Mouse (Mus musculus) MEL (cell line): ENCODE results near the gene Il31ra. TPM values are rescaled to one million over a fixed set of nuclear protein-coding genes. Genes with fewer than 3 reads are reported as not detected.
A peak's percentile ranks its signal among the peaks of the same experiment; 100 is the strongest.

ENCODE experiments used
- DNase-seq: peaks from one replicate; pipeline ENCODE4 v3.0.0; 2011; ENCODE audit warnings: low read depth, low spot score
- H3K27ac ChIP-seq: 2 replicates; pipeline ENCODE4 v1.5.1; 2012; ENCODE audit warnings: low read depth, mild to moderate bottlenecking, control low read depth, low read length, moderate library complexity; ENCODE audit not compliant: control insufficient read depth
- H3K27me3 ChIP-seq, 2 experiments: fragments of 150-350 bp in 1 of 2; sonication (generic) in 1 of 2; 2 replicates each; pipeline ENCODE4 v1.6.1; 2012; ENCODE audit warnings: low read length in 2 of 2, mild to moderate bottlenecking in 2 of 2, improper control_type of control experiment in 1 of 2, moderate library complexity in 1 of 2; ENCODE audit not compliant: insufficient read depth in 2 of 2, control insufficient read depth in 1 of 2
- H3K36me3 ChIP-seq, 2 experiments: 2 replicates each; pipeline ENCODE4 v1.6.1; 2012 to 2014; ENCODE audit warnings: low read length in 2 of 2, improper control_type of control experiment in 1 of 2, inconsistent platforms in 1 of 2, mild to moderate bottlenecking in 1 of 2; ENCODE audit not compliant: insufficient read depth in 2 of 2, control insufficient read depth in 1 of 2
- H3K4me1 ChIP-seq, 2 experiments: fragments of 150-350 bp in 1 of 2; sonication (generic) in 1 of 2; 2 replicates each; pipeline ENCODE4 v1.6.1; 2012; ENCODE audit warnings: low read length in 2 of 2, improper control_type of control experiment in 1 of 2, mild to moderate bottlenecking in 1 of 2; ENCODE audit not compliant: insufficient read depth in 2 of 2, control insufficient read depth in 1 of 2
- H3K4me3 ChIP-seq, 2 experiments: fragments of 150-350 bp in 1 of 2; sonication (generic) in 1 of 2; 2 replicates each; pipeline ENCODE4 v1.5.1; 2012; ENCODE audit warnings: low read depth in 2 of 2, low read length in 2 of 2, mild to moderate bottlenecking in 2 of 2, moderate library complexity in 2 of 2, control low read depth in 1 of 2, improper control_type of control experiment in 1 of 2; ENCODE audit not compliant: control insufficient read depth in 1 of 2, insufficient read depth in 1 of 2
- H3K79me2 ChIP-seq: 2 replicates; pipeline ENCODE4 v1.6.1; 2012; ENCODE audit warnings: mild to moderate bottlenecking, low read length, moderate library complexity; ENCODE audit not compliant: control insufficient read depth, poor library complexity, insufficient read depth
- H3K9ac ChIP-seq: 2 replicates; pipeline ENCODE4 v1.6.1; 2012; ENCODE audit warnings: low read depth, mild to moderate bottlenecking, control low read depth, low read length, moderate library complexity; ENCODE audit not compliant: control insufficient read depth, poor library complexity, severe bottlenecking
- H3K9me3 ChIP-seq: fragments of 150-350 bp; sonication (generic); replicated peaks from 2 replicates; pipeline ENCODE4 v1.6.1; 2012; ENCODE audit warnings: mild to moderate bottlenecking, low read length, improper control_type of control experiment, moderate library complexity; ENCODE audit not compliant: insufficient read depth
- BHLHE40 ChIP-seq: IDR thresholded peaks from 2 replicates; pipeline ENCODE4 v1.6.1; 2012; ENCODE audit warnings: low read depth, mild to moderate bottlenecking, inconsistent platforms, low read length, improper control_type of control experiment, borderline replicate concordance
- CHD1 ChIP-seq: IDR thresholded peaks from 2 replicates; pipeline ENCODE4 v1.6.1; 2012; ENCODE audit warnings: low read depth, mild to moderate bottlenecking, inconsistent platforms, low read length, improper control_type of control experiment
- CHD2 ChIP-seq: IDR thresholded peaks from 2 replicates; pipeline ENCODE4 v1.6.1; 2011; ENCODE audit warnings: low read length, improper control_type of control experiment
- CTCF ChIP-seq, 3 experiments: IDR thresholded peaks in 2 of 3; conservative IDR thresholded peaks in 1 of 3; 2 replicates each; pipeline ENCODE4 v1.5.1; 2011 to 2012; ENCODE audit warnings: low read length in 3 of 3, low read depth in 2 of 3, mild to moderate bottlenecking in 2 of 3, improper control_type of control experiment in 1 of 3, inconsistent platforms in 1 of 3, mixed read lengths in 1 of 3, moderate library complexity in 1 of 3; ENCODE audit not compliant: control insufficient read depth in 1 of 3, insufficient read depth in 1 of 3, poor library complexity in 1 of 3, severe bottlenecking in 1 of 3
- E2F4 ChIP-seq: IDR thresholded peaks from 2 replicates; pipeline ENCODE4 v1.6.1; 2011; ENCODE audit warnings: low read depth, low read length, improper control_type of control experiment, borderline replicate concordance
- ELF1 ChIP-seq: IDR thresholded peaks from 2 replicates; pipeline ENCODE4 v1.6.1; 2014; ENCODE audit warnings: low read depth, mild to moderate bottlenecking, inconsistent platforms, low read length, improper control_type of control experiment, moderate library complexity
- EP300 ChIP-seq, 2 experiments: IDR thresholded peaks; 2 replicates each; pipeline ENCODE4 v1.6.1; 2011; ENCODE audit warnings: improper control_type of control experiment in 2 of 2, low read length in 2 of 2, low read depth in 1 of 2, mild to moderate bottlenecking in 1 of 2
- ETS1 ChIP-seq: IDR thresholded peaks from 2 replicates; pipeline ENCODE4 v1.6.1; 2012; ENCODE audit warnings: low read depth, mild to moderate bottlenecking, inconsistent platforms, low read length, improper control_type of control experiment, moderate library complexity
- GABPA ChIP-seq: IDR thresholded peaks from 2 replicates; pipeline ENCODE4 v1.6.1; 2012; ENCODE audit warnings: low read depth, mild to moderate bottlenecking, inconsistent platforms, low read length, improper control_type of control experiment, moderate library complexity
- HCFC1 ChIP-seq: IDR thresholded peaks from 2 replicates; pipeline ENCODE4 v1.6.1; 2012; ENCODE audit warnings: low read depth, mild to moderate bottlenecking, inconsistent platforms, low read length, improper control_type of control experiment, moderate library complexity
- JUND ChIP-seq: IDR thresholded peaks from 2 replicates; pipeline ENCODE4 v1.6.1; 2011; ENCODE audit warnings: low read depth, mild to moderate bottlenecking, improper control_type of control experiment, low read length
- KAT2A ChIP-seq: conservative IDR thresholded peaks from 2 replicates; pipeline ENCODE4 v1.6.1; 2012; ENCODE audit warnings: low read depth, low read length, improper control_type of control experiment, inconsistent platforms
- MAFK ChIP-seq: IDR thresholded peaks from 2 replicates; pipeline ENCODE4 v1.6.1; 2011; ENCODE audit warnings: low read depth, mild to moderate bottlenecking, low read length, improper control_type of control experiment, borderline replicate concordance
- MAX ChIP-seq: IDR thresholded peaks from 2 replicates; pipeline ENCODE4 v1.6.1; 2011; ENCODE audit warnings: low read length, improper control_type of control experiment
- MAZ ChIP-seq: IDR thresholded peaks from 2 replicates; pipeline ENCODE4 v1.6.1; 2012; ENCODE audit warnings: low read depth, mild to moderate bottlenecking, inconsistent platforms, low read length, improper control_type of control experiment
- MEF2A ChIP-seq: IDR thresholded peaks from 2 replicates; pipeline ENCODE4 v1.6.1; 2014; ENCODE audit warnings: low read depth, mild to moderate bottlenecking, inconsistent platforms, low read length, improper control_type of control experiment; ENCODE audit not compliant: poor library complexity, insufficient replicate concordance, severe bottlenecking; ENCODE audit errors: extremely low read depth
- MXI1 ChIP-seq: IDR thresholded peaks from 2 replicates; pipeline ENCODE4 v1.6.1; 2011; ENCODE audit warnings: mild to moderate bottlenecking, low read depth, low read length, improper control_type of control experiment
- MYB ChIP-seq: IDR thresholded peaks from 2 replicates; pipeline ENCODE4 v1.6.1; 2011; ENCODE audit warnings: mild to moderate bottlenecking, low read depth, low read length, improper control_type of control experiment
- MYC ChIP-seq: IDR thresholded peaks from 2 replicates; pipeline ENCODE4 v1.6.1; 2011; ENCODE audit warnings: low read depth, mild to moderate bottlenecking, low read length, improper control_type of control experiment, moderate library complexity
- NELFE ChIP-seq: IDR thresholded peaks from 2 replicates; pipeline ENCODE4 v1.6.1; 2011; ENCODE audit warnings: low read depth, low read length, improper control_type of control experiment
- NRF1 ChIP-seq: IDR thresholded peaks from 2 replicates; pipeline ENCODE4 v1.6.1; 2014; ENCODE audit warnings: low read depth, mild to moderate bottlenecking, inconsistent platforms, low read length, improper control_type of control experiment, moderate library complexity; ENCODE audit not compliant: poor library complexity, insufficient read depth, severe bottlenecking
- POLR2AphosphoS2 ChIP-seq: IDR thresholded peaks from 2 replicates; pipeline ENCODE4 v1.6.1; 2011; ENCODE audit warnings: low read length, improper control_type of control experiment
- POLR2AphosphoS5 ChIP-seq: IDR thresholded peaks from 2 replicates; pipeline ENCODE4 v1.6.1; 2012; ENCODE audit warnings: low read depth, borderline replicate concordance, mild to moderate bottlenecking, inconsistent platforms, low read length, moderate library complexity, mixed read lengths
- RAD21 ChIP-seq: IDR thresholded peaks from 2 replicates; pipeline ENCODE4 v1.6.1; 2011; ENCODE audit warnings: mild to moderate bottlenecking, low read depth, low read length, improper control_type of control experiment
- RCOR1 ChIP-seq: IDR thresholded peaks from 2 replicates; pipeline ENCODE4 v1.6.1; 2012; ENCODE audit warnings: low read depth, mild to moderate bottlenecking, inconsistent platforms, low read length, improper control_type of control experiment
- SIN3A ChIP-seq: IDR thresholded peaks from 2 replicates; pipeline ENCODE4 v1.6.1; 2012; ENCODE audit warnings: low read length, improper control_type of control experiment, inconsistent platforms
- SMC3 ChIP-seq: IDR thresholded peaks from 2 replicates; pipeline ENCODE4 v1.6.1; 2011; ENCODE audit warnings: low read depth, low read length, improper control_type of control experiment
- TAL1 ChIP-seq: IDR thresholded peaks from 2 replicates; pipeline ENCODE4 v1.6.1; 2012; ENCODE audit warnings: mild to moderate bottlenecking, inconsistent platforms, low read length, moderate library complexity, mixed read lengths
- TBP ChIP-seq: IDR thresholded peaks from 2 replicates; pipeline ENCODE4 v1.8.0; 2011; ENCODE audit warnings: low read depth, low read length, improper control_type of control experiment
- UBTF ChIP-seq: IDR thresholded peaks from 2 replicates; pipeline ENCODE4 v1.6.1; 2012; ENCODE audit warnings: low read depth, mild to moderate bottlenecking, inconsistent platforms, low read length, improper control_type of control experiment, moderate library complexity, borderline replicate concordance; ENCODE audit not compliant: insufficient read depth
- USF1 ChIP-seq: IDR thresholded peaks from 2 replicates; pipeline ENCODE4 v1.6.1; 2014; ENCODE audit warnings: low read depth, mild to moderate bottlenecking, inconsistent platforms, low read length, improper control_type of control experiment, moderate library complexity
- USF2 ChIP-seq, 2 experiments: IDR thresholded peaks; 2 replicates each; pipeline ENCODE4 v1.6.1; 2011 to 2012; ENCODE audit warnings: improper control_type of control experiment in 2 of 2, low read length in 2 of 2, borderline replicate concordance in 1 of 2, inconsistent platforms in 1 of 2, low read depth in 1 of 2, mild to moderate bottlenecking in 1 of 2; ENCODE audit not compliant: insufficient read depth in 1 of 2
- ZC3H11A ChIP-seq: IDR thresholded peaks from 2 replicates; pipeline ENCODE4 v1.6.1; 2012; ENCODE audit warnings: low read depth, mild to moderate bottlenecking, inconsistent platforms, low read length, improper control_type of control experiment
- ZKSCAN1 ChIP-seq: IDR thresholded peaks from 2 replicates; pipeline ENCODE4 v1.6.1; 2012; ENCODE audit warnings: low read depth, mild to moderate bottlenecking, inconsistent platforms, low read length, improper control_type of control experiment, moderate library complexity
- ZMIZ1 ChIP-seq: IDR thresholded peaks from 2 replicates; pipeline ENCODE4 v1.6.1; 2012; ENCODE audit warnings: low read depth, mild to moderate bottlenecking, inconsistent platforms, low read length, improper control_type of control experiment, moderate library complexity
- ZNF384 ChIP-seq: IDR thresholded peaks from 2 replicates; pipeline ENCODE4 v1.6.1; 2012; ENCODE audit warnings: low read depth, mild to moderate bottlenecking, inconsistent platforms, low read length, improper control_type of control experiment
- polyA plus RNA-seq, 2 experiments: library from polyadenylated mRNA; stranded (reverse) in 1 of 2; unstranded in 1 of 2; fragments of >175 nt in 1 of 2; fragments of >200 nt in 1 of 2; gene quantifications; 2 replicates each; pipeline versions ENCODE4 v1.2.1 to v1.2.4; 2012; ENCODE audit warnings: low replicate concordance in 2 of 2, low read depth in 1 of 2; ENCODE audit not compliant: insufficient read length in 2 of 2, insufficient read depth in 1 of 2, missing spikeins in 1 of 2
- total RNA-seq: library from RNA; depleted of rRNA; stranded (reverse); fragments of 300-350 nt; gene quantifications from 2 replicates; pipeline ENCODE4 v1.2.3, GENCODE M21; 2012

The Il31ra gene
- total and polyA plus RNA-seq, 3 experiments = 2.1 to 2.2 TPM; not detected in 1

- no peaks in the 10 kb centered on the region for H3K9me3 ChIP-seq
- H3K27me3 ChIP-seq = no peaks in the 10 kb centered on the region
- peak overlapping the region; percentile 43 to 57 for H3K4me3 ChIP-seq
- H3K27ac ChIP-seq = peak overlapping the region; percentile 89
- peaks cover 0 to 10% of the 10 kb centered on the region in 2 experiments; a peak in 2 of 4 replicates for H3K36me3 ChIP-seq
- peaks cover 13 to 18% of the 10 kb centered on the region in 2 experiments for H3K4me1 ChIP-seq
- peak overlapping the region; percentile 69 for H3K9ac ChIP-seq
- H3K79me2 ChIP-seq = no peaks in the 10 kb centered on the region
- DNase-seq = peak; percentile 84
- TF ChIP-seq JUND (no peak), POLR2AphosphoS5 (no peak), E2F4 (no peak), ZNF384 (no peak), HCFC1 (no peak), MAX (peak; percentile 85), CHD2 (no peak), MYB (no peak), MAFK (no peak), TBP (0 out of 2 replicates have a peak, but pooled peaks have one; percentile 40), MXI1 (peak; percentile 58), EP300 (IDR thresholded peaks at IDR 0.05; ENCODE audit: low read depth in 1 of 2, low read length in 2 of 2) (peak; percentile 41 to 50), MAZ (no peak; the same call in 1 of the 2 replicates), TAL1 (no peak), BHLHE40 (no peak), USF2 (IDR thresholded peaks at IDR 0.05; ENCODE audit: borderline replicate concordance in 1 of 2, insufficient read depth in 1 of 2, low read depth in 1 of 2, low read length in 2 of 2) (no peak), MEF2A (no peak), ZC3H11A (no peak), GABPA (no peak), NRF1 (peak; percentile 46; the same call in 1 of the 2 replicates), MYC (peak; percentile 76; the same call in 1 of the 2 replicates), ZKSCAN1 (no peak), POLR2AphosphoS2 (no peak), UBTF (no peak), NELFE (peak; percentile 57), CHD1 (no peak), KAT2A (no peak), SMC3 (no peak), USF1 (no peak), RCOR1 (0 out of 2 replicates have a peak, but pooled peaks have one; percentile 22), SIN3A (peak; percentile 71), CTCF (IDR thresholded peaks at IDR 0.05 in 2 of 3, conservative IDR thresholded peaks at IDR 0.05 in 1 of 3; ENCODE audit: control insufficient read depth in 1 of 3, insufficient read depth in 1 of 3, low read depth in 2 of 3, low read length in 3 of 3, poor library complexity in 1 of 3, severe bottlenecking in 1 of 3) (no peak), ELF1 (peak; percentile 78), ZMIZ1 (0 out of 2 replicates have a peak, but pooled peaks have one; percentile 19), ETS1 (0 out of 2 replicates have a peak, but pooled peaks have one; percentile 8), RAD21 (no peak)
These were observed 41.1 kb upstream of the Il31ra start for GRCm38 (mm10) chr13:112635174-112635837.
